Mouse (Mus musculus) ZHBTc4 (cell line): ENCODE measurements at regions not wholly inside any gene's neighbourhood (a gene's known extent, or its start where the extent isn't known, plus 50 kb on each side); places are given as distances from the start of the nearest gene placed in this dataset.

ENCODE experiments used
- DNase-seq: peaks from one replicate; pipeline ENCODE4 v3.0.0-alpha.2; 2011; ENCODE audit warnings: low read depth, low spot score

- DNase-seq, result peak; percentile 13
These were observed 197.4 kb downstream of the Meis1 start for GRCm38 (mm10) chr11:18821384-18821783.

GRCm38 (mm10) chr11:18814110-18814509 is 204.7 kb downstream of the Meis1 start:
- no peak for DNase-seq

GRCm38 (mm10) chr11:18767479-18767878 is 251.3 kb downstream of the Meis1 start:
- DNase-seq, result no peak

GRCm38 (mm10) chr11:18766458-18767016 is 252.2 kb downstream of the Meis1 start:
- DNase-seq, result no peak

GRCm38 (mm10) chr11:18758591-18759074 is 260.2 kb downstream of the Meis1 start:
- peak; percentile 9 for DNase-seq

- DNase-seq, result no peak
These were observed 262.2 kb downstream of the Meis1 start for GRCm38 (mm10) chr11:18756576-18756975.

GRCm38 (mm10) chr11:18754732-18755525 is 263.9 kb downstream of the Meis1 start:
- no peak for DNase-seq

- no peak for DNase-seq
These were observed 264.9 kb downstream of the Meis1 start for GRCm38 (mm10) chr11:18753856-18754255.

- no peak for DNase-seq
These were observed 265.5 kb downstream of the Meis1 start for GRCm38 (mm10) chr11:18753246-18753645.

GRCm38 (mm10) chr11:18752512-18752911 is 266.3 kb downstream of the Meis1 start:
- no peak for DNase-seq

GRCm38 (mm10) chr11:18750911-18751841 is 267.6 kb downstream of the Meis1 start:
- DNase-seq, result no peak

- no peak for DNase-seq
These were observed 268.8 kb downstream of the Meis1 start for GRCm38 (mm10) chr11:18750080-18750375.

GRCm38 (mm10) chr11:18749265-18750079 is 269.3 kb downstream of the Meis1 start:
- DNase-seq, result no peak

GRCm38 (mm10) chr11:18747871-18748461 is 270.8 kb downstream of the Meis1 start:
- peak; percentile 28 for DNase-seq

GRCm38 (mm10) chr11:18747361-18747760 is 271.4 kb downstream of the Meis1 start:
- no peak for DNase-seq

GRCm38 (mm10) chr11:18746486-18746885 is 272.3 kb downstream of the Meis1 start:
- no peak for DNase-seq

GRCm38 (mm10) chr11:18745840-18746239 is 272.9 kb downstream of the Meis1 start:
- DNase-seq, result no peak

- DNase-seq, result no peak
These were observed 283.7 kb downstream of the Meis1 start for GRCm38 (mm10) chr11:18734904-18735664.

GRCm38 (mm10) chr11:18734075-18734474 is 284.7 kb downstream of the Meis1 start:
- DNase-seq, result no peak

- no peak for DNase-seq
These were observed 289.0 kb downstream of the Meis1 start for GRCm38 (mm10) chr11:18729742-18730141.
